Mouse (Mus musculus) spleen, embryonic (tissue): ENCODE measurements around the gene Atp5g2.

Experiments used
- CTCF ChIA-PET: fragments of 350-600 bp; sonication (Branson Sonifier 250); formaldehyde crosslinking; loops from one replicate; lab custom pipeline; 2022; lab: Charles Lee

Gene Atp5g2

DNA sequence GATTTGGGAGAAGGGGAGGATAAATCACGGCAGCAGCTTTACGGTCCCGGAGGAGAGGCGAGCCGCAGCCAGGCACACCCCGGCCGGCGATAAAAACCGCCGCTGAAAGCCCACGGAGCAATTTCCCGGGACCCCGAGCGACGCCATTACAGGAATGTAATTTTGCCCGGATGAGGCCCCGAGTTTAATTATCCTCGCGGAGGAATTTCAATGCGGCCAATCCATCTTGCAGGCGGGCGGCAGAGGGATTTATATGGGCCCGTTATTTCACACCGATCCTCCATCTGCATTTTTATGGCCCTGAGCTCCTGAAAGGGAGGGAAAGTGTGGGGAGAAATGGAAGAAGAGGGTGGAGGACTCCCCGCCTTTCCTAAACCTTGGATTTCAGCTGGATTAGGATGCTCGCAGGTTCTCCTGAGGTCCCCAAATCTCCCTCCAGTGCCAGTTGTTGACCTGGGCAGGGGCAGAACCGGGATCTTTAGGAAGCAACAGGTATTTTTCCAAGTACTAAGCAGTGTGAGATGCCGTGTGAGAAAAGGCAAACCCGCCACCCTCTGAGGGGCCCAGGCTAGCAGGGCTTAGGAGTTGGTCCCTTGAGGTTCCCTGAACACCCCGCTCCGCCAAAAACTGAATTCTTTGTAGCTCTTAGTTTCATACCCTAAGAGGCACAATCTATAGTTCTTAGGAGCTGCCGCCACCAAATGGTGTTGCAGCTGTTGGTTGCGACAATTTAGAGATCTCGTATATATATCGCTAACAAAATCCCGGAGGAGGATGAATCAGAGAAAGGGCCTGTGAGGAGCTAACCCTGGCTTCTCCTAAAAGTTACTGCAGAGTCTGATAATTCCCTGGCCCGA is at the start of gene Atp5g2:
Atp5g2 (minus strand) TSS at position 138 of the 857 bp plus-strand sequence.
- CTCF ChIA-PET, result interaction anchor here (0.6 to 1.5 kb wide), 2 partner anchors 55 to 62 kb away, joined by 3 to 4 read pairs; no protein-coding TSS in a partner anchor

- CTCF ChIA-PET, result no interaction called here
Observed at GRCm38 (mm10) chr15:102721016-102721898, 49.1 kb upstream of the Atp5g2 start.

- CTCF ChIA-PET, result interaction anchor here (0.6 to 0.9 kb wide), 2 partner anchors 12 to 13 kb away, joined by 3 to 10 read pairs; no protein-coding TSS in a partner anchor
Observed at GRCm38 (mm10) chr15:102716132-102716531, 44.0 kb upstream of the Atp5g2 start.

- CTCF ChIA-PET, result no interaction called here
Observed at GRCm38 (mm10) chr15:102707736-102708269, 35.7 kb upstream of the Atp5g2 start.

DNA sequence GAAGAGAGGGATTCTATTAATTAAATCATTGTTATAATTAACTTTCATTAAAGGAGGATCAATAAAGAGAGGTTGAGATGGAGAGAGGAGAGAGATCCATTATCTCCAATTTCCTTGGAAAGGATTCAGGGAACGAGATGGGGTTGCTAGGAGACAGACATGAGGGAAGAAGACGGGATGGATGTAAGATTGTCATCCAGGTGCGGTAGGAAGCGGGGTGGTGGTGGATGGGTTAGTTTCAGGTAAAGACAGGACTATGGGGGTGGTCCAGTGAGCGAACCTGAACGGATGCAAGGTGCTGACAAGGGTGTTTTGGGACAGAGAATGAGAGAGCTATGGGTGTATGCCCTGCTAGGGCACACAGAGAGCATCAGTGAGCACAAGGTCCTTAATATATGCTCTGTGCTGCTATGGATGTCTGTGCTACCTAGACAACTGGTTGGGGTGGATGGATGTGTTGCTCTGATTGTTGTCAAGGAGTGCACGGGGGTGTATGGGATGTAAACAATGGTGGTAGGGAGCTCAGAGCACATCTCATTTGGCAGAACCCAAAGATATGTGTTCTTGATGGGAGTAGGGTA is 33.9 kb upstream of the Atp5g2 start:
- CTCF ChIA-PET, result no interaction called here

GRCm38 (mm10) chr15:102705226-102705894 is 33.2 kb upstream of the Atp5g2 start:
- CTCF ChIA-PET, result no interaction called here

DNA sequence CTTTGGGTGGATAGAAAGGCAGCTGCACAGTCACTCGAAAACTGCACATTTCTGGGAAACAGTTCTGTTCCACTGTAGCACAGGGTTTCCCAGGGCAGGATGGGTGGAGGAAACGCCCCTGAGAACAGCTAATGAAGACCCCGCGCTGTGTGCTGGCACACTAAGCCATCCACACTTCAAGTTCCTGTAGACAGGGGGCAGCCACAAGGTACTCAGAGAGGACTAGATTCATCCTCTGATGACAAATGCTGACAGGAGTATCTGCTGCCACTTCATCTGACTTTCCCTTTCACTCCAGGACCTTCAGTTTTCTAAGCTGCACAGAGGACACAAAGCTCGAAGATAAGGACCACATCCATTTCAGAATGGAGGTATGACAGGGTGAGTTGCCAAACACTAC is 32.7 kb upstream of the Atp5g2 start:
- CTCF ChIA-PET, result no interaction called here

DNA sequence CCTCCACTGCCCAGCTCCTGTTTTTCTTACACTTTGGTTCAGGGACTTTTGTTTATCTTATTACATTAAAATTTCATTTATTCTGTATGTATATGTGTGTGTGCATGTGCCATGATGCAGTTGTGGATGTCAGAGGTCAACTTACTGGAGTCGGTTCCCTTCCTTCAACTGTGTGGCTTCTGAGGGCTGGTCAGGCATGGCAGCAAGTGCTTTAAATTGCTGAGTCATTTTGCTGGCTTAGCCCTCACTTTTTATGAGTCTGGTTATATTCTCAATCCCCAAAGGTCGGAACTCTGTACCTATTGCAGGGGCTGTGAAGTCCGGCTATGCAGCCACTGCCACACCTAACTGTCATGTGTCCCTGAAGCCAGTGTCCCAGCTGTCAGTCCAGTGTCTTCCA is 30.8 kb upstream of the Atp5g2 start:
- CTCF ChIA-PET, result interaction anchor here (0.5 kb wide), 1 partner anchor 35 kb away, joined by 3 read pairs; no protein-coding TSS in a partner anchor

DNA sequence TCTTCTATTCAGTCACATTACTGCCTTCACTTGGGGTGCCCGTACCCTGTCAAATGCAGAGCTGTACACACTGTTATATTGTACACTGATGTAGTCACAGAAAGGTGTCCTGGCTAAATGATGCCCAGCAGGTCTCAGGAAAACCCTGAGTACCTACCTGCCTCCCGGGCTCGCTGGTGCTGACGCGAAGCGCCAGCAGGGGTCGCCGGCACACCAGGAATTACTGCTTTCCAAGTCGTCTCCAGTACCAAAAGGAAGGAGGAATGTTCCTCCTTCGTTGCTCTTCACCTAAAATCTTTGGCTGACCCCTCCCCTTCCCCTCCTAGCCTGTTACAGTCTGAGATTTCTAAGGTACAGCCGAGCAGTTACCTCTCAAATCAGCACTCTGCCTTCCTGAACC is 26.0 kb upstream of the Atp5g2 start:
- CTCF ChIA-PET, result interaction anchor here (1.0 kb wide), 1 partner anchor 44 kb away, joined by 3 read pairs; no protein-coding TSS in a partner anchor

DNA sequence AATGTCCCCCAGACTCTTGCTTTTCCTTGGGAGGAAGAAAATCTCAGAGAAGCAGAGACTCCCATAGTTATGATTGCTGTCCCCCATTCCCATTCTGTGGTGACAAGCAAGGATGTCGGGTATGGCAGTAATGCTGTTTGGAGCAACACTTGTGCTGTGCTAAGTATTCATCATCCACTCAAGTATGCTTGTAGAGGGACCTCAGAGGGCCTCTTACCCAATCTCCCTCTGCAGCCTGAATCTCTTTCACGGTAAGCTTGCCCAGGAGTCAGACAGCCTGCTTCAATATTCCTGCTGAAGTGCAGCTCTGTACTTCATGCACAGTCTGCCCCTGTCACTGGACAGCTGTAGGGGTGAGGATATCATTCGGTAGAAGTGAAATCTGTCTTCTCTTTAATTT is 24.7 kb upstream of the Atp5g2 start:
- CTCF ChIA-PET, result interaction anchor here (0.9 kb wide), 1 partner anchor 46 kb away, joined by 3 read pairs; no protein-coding TSS in a partner anchor

- CTCF ChIA-PET, result interaction anchor here (0.6 to 0.7 kb wide), 2 partner anchors 40 to 54 kb away, joined by 3 read pairs; no protein-coding TSS in a partner anchor
Observed at GRCm38 (mm10) chr15:102693600-102693999, 21.4 kb upstream of the Atp5g2 start.

GRCm38 (mm10) chr15:102692991-102693411 is 20.8 kb upstream of the Atp5g2 start:
- CTCF ChIA-PET, result no interaction called here

DNA sequence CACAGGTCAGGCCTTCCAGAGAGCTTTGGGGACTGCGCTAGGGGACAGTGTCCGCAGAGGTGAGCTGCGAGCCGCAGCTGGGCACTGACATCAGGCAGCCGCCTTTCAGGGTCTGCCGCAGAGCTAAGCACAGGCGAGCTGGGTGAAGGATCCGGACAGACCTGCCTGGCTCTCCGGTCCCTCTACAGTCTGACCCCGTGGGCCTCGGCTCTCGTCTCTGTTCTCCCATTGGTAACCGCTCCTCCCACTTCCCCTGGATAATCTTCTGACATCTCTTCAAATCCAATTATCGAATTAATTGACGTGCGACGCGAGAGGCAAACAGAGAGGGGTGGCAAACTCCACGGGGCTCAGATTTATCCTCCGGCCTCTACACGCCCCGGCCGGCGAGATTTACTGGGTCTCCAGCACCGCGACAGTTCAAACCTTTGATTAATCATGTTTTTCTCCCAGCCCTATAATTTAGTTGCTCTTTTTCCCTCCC is 20.2 kb upstream of the Atp5g2 start:
- CTCF ChIA-PET, result interaction anchor here (0.8 kb wide), 1 partner anchor 21 kb away, joined by 3 read pairs; no protein-coding TSS in a partner anchor

DNA sequence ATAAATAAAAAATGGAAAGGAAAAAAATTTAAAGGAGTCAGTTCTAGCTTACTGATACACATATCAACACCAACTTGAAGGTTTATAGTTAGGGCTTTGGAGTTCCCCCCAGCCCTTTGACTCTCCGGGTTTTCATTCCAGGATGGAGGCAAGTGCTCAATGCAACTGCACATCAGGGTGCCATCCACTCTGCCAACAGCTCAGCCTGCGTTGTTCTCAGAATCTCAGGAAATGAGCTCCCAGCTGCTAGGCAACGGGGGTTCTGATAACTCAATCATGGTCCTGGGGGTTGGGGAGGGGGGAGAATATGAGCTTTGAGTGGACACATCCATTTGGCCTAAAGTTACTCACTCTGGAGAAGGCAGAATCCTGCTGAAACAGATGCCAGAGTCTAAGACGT is 13.6 kb upstream of the Atp5g2 start:
- CTCF ChIA-PET, result interaction anchor here (0.7 kb wide), 2 partner anchors 10 to 159 kb away, joined by 5 to 13 read pairs; no protein-coding TSS in a partner anchor

DNA sequence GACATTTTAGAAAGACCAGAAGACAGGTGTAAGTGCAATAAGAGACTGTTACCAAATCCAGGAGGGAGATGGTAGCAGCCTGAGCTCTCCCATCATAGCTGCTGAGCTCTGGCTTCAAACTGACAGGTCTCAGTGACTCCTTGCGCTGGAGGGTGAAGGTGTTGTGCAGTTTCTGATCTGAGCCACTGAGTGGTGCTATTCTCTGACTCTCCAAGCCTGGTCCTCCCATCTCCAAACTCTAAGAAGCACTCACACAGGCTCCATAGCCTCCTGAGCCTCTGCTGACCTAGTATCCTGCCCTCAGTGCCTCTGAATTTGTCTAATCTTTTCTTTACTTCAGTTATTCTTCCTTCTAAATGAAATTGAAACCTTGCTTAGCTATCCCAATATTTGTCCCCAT is 11.5 kb upstream of the Atp5g2 start:
- CTCF ChIA-PET, result no interaction called here

DNA sequence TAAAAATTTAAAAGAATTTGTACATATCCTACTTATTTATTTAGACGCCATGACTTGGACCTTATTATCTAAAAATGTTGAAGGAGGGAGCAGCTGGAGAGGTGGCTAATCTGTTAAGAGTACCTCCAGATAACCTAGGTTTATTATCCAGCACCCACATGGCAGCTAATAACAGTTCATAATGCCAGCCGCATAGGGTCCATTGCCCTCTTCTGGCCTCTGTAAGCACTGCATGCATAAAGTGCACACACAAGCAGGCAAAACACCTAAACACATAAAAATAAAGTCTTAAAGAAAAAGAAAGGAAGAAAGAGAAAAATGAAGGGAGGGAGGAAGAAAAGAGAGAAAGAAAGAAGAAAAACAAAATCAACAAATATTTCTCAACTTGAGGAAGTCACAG is 4.2 kb upstream of the Atp5g2 start:
- CTCF ChIA-PET, result no interaction called here

GRCm38 (mm10) chr15:102673548-102673947 is 1.4 kb upstream of the Atp5g2 start:
- CTCF ChIA-PET, result no interaction called here

DNA sequence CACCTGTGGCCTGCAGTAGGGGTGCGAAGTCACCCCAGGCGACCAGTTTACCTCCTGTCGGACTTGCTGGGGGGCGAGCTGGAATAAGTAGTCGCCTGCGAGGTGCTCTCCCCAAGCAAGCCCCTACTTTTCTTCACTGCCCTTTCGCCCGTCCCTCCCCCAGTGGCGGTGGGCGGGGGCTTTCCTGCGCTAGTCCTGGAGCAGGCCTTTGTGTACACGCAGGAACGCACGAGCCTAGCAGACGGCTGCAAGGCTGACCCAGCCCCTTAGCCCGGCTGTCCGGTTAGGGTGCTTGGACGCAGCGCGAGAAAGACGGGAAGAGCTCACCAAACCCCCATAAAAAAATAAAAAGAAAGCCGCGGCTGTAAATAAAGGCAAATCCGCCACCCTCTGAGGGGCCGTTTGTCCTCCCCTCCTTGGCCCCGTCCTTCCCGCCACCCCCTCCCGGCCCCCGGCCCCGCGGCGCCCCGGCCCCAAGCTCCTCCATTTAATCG is 384 bp downstream of the Atp5g2 start:
- CTCF ChIA-PET, result interaction anchor here (0.6 to 1.5 kb wide), 2 partner anchors 55 to 62 kb away, joined by 3 to 4 read pairs; no protein-coding TSS in a partner anchor

GRCm38 (mm10) chr15:102670767-102671575 is 1.2 kb downstream of the Atp5g2 start:
- CTCF ChIA-PET, result interaction anchor here (0.7 to 1.5 kb wide), 2 partner anchors 54 to 142 kb away, joined by 4 to 6 read pairs; no protein-coding TSS in a partner anchor
